Mouse (Mus musculus) lung, embryonic 14.5 days (tissue): ENCODE measurements around the gene Cx3cl1. TPM values are rescaled to one million over a fixed set of nuclear protein-coding genes. Genes with fewer than 3 reads are reported as not detected.

Experiments
- ATAC-seq: fragments of 200-750 bp; cut with Nextera tagmentation; 2 replicates; pipeline ENCODE4 v1.8.0; 2017; ENCODE audit warnings: mild to moderate bottlenecking, moderate TSS enrichment, moderate library complexity; ENCODE audit not compliant: insufficient read depth
- DNase-seq: peaks from one replicate; pipeline ENCODE4 v3.0.0-alpha.2; 2015
- H3K27ac ChIP-seq: fragments of 300-500 bp; sonication (generic); 2 replicates; pipeline ENCODE4 v1.5.1; 2014; ENCODE audit warnings: low read depth, mild to moderate bottlenecking, moderate library complexity
- H3K27me3 ChIP-seq: fragments of 300-500 bp; sonication (generic); 2 replicates; pipeline ENCODE4 v1.6.1; 2014; ENCODE audit warnings: low read length, control low read depth; ENCODE audit not compliant: insufficient read depth
- H3K36me3 ChIP-seq: fragments of 300-500 bp; sonication (generic); 2 replicates; pipeline ENCODE4 v1.6.1; 2014; ENCODE audit warnings: control low read depth; ENCODE audit not compliant: insufficient read depth
- H3K4me1 ChIP-seq: fragments of 300-500 bp; sonication (generic); 2 replicates; pipeline ENCODE4 v1.6.1; 2014; ENCODE audit warnings: antibody characterized with exemption, control low read depth; ENCODE audit not compliant: insufficient read depth
- H3K4me2 ChIP-seq: fragments of 300-500 bp; sonication (generic); 2 replicates; pipeline ENCODE4 v1.6.1; 2014; ENCODE audit warnings: mild to moderate bottlenecking
- H3K4me3 ChIP-seq: fragments of 300-500 bp; sonication (generic); 2 replicates; pipeline ENCODE4 v1.5.1; 2014; ENCODE audit warnings: low read depth, low read length
- H3K9ac ChIP-seq: fragments of 300-500 bp; sonication (generic); 2 replicates; pipeline ENCODE4 v1.6.1; 2014
- H3K9me3 ChIP-seq: fragments of 300-500 bp; sonication (generic); 2 replicates; pipeline ENCODE4 v1.6.1; 2016; ENCODE audit warnings: low read depth, low read length, control low read depth
- CTCF ChIP-seq: IDR thresholded peaks from 2 replicates; pipeline ENCODE4 v1.5.1; 2016; ENCODE audit warnings: antibody characterized with exemption, low read depth
- WGBS: fragments of 180-500 bp; shearing (Covaris S2); extraction: QIAGEN DNeasy Blood & Tissue Kit; methylation state at CpG from one replicate; pipeline ENCODE4 v1.1.7; 2014; 5-methylcytosine and 5-hydroxymethylcytosine counted together
- polyA plus RNA-seq: library from polyadenylated mRNA; unstranded; fragments of >200 nt; fragmentation: Nextera tagmentation; extraction: Ambion mirVana; gene quantifications from 2 replicates; pipeline ENCODE4 v1.2.1, GENCODE M21; 2014

The Cx3cl1 gene
- 7.3 and 8.0 TPM in 2 replicates for polyA plus RNA-seq

GRCm38 (mm10) chr8:94771941-94772670 is at the start of gene Cx3cl1:
Gene Cx3cl1, plus strand, starts transcription at chr8:94772009.
- peak within 1 kb of the TSS; percentile 48 for H3K4me3 ChIP-seq
- peaks cover 37% of the 10 kb centered on the region for H3K27me3 ChIP-seq
- no peaks in the 10 kb centered on the region for H3K36me3 ChIP-seq
- peaks cover 11% of the 10 kb centered on the region; the same call in 1 of the 2 replicates for H3K4me1 ChIP-seq
- ATAC-seq (peak; percentile 89), DNase-seq (peak; percentile 88)
- peak within 1 kb of the TSS; percentile 77 for H3K4me2 ChIP-seq
- H3K9ac ChIP-seq, result peak within 1 kb of the TSS; percentile 55
- TF ChIP-seq CTCF, result no peak
- 0% methylated on average over 38 of the region's 38 CpGs for WGBS
- H3K27ac ChIP-seq, result peak within 1 kb of the TSS; percentile 19
- no peaks in the 10 kb centered on the region for H3K9me3 ChIP-seq

- H3K9ac ChIP-seq, result no peak overlapping the region
- H3K9me3 ChIP-seq, result no peaks in the 10 kb centered on the region
- H3K4me3 ChIP-seq, result no peak overlapping the region
- no peak for TF ChIP-seq CTCF
- DNase-seq, result peak; percentile 27
- no peaks in the 10 kb centered on the region for H3K36me3 ChIP-seq
- no peak overlapping the region for H3K27ac ChIP-seq
- H3K4me2 ChIP-seq, result no peak overlapping the region
- H3K27me3 ChIP-seq, result no peaks in the 10 kb centered on the region
- 61% methylated on average over 5 of the region's 5 CpGs for WGBS
- H3K4me1 ChIP-seq, result no peaks in the 10 kb centered on the region
- ATAC-seq, result no peak
These were observed 45.8 kb upstream of the Cx3cl1 start for GRCm38 (mm10) chr8:94725998-94726397.

DNA sequence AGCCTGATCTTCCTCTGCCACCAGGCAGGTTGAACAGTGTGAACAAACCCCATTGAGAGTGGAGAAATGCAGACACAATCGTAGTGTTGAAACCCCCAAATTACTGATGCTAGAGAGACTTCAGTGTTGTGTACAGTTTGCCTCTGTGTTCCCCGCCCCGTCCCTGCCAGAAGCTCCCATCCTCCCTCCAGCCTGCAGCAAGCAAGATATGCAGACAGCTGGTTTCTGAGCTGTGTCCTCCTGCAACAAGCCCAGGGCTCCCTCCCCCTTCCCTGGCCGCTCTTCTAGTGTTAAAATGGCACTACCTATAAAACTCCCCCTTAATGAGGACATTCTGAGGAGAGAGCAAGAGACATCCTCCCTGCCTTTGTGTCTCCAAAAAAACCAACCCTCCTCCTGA is 42.5 kb upstream of the Cx3cl1 start:
- Histone ChIP-seq H3K9me3 (no peaks in the 10 kb centered on the region), H3K4me2 (no peak overlapping the region), H3K27me3 (no peaks in the 10 kb centered on the region), H3K27ac (no peak overlapping the region), H3K9ac (no peak overlapping the region), H3K36me3 (no peaks in the 10 kb centered on the region), H3K4me1 (no peaks in the 10 kb centered on the region), H3K4me3 (no peak overlapping the region)
- WGBS, result 59% methylated on average over 4 of the region's 4 CpGs
- ATAC-seq (no peak), DNase-seq (no peak)
- TF ChIP-seq CTCF, result no peak

- DNase-seq (no peak), ATAC-seq (peak; percentile 47; the same call in 1 of the 2 replicates)
- no peak overlapping the region for H3K4me3 ChIP-seq
- TF ChIP-seq CTCF, result no peak
- no peak overlapping the region for H3K9ac ChIP-seq
- H3K4me2 ChIP-seq, result no peak overlapping the region
- no peaks in the 10 kb centered on the region for H3K4me1 ChIP-seq
- H3K36me3 ChIP-seq, result no peaks in the 10 kb centered on the region
- WGBS, result 58% methylated on average over 5 of the region's 5 CpGs
- no peaks in the 10 kb centered on the region for H3K27me3 ChIP-seq
- no peak overlapping the region for H3K27ac ChIP-seq
- H3K9me3 ChIP-seq, result no peaks in the 10 kb centered on the region
These were observed 37.9 kb upstream of the Cx3cl1 start for GRCm38 (mm10) chr8:94733821-94734465.

GRCm38 (mm10) chr8:94734735-94735350 is 37.0 kb upstream of the Cx3cl1 start:
- Histone ChIP-seq H3K27ac (no peak overlapping the region), H3K4me3 (no peak overlapping the region), H3K4me1 (no peaks in the 10 kb centered on the region), H3K9ac (no peak overlapping the region), H3K27me3 (no peaks in the 10 kb centered on the region), H3K36me3 (no peaks in the 10 kb centered on the region), H3K9me3 (no peaks in the 10 kb centered on the region), H3K4me2 (no peak overlapping the region)
- WGBS, result 73% methylated on average over 7 of the region's 7 CpGs
- no peak for DNase-seq
- no peak for ATAC-seq
- no peak for TF ChIP-seq CTCF

- Histone ChIP-seq H3K27ac (no peak overlapping the region), H3K9me3 (no peaks in the 10 kb centered on the region), H3K4me1 (no peaks in the 10 kb centered on the region), H3K9ac (no peak overlapping the region), H3K4me2 (peak overlapping the region; percentile 8; the same call in 1 of the 2 replicates), H3K27me3 (no peaks in the 10 kb centered on the region), H3K4me3 (no peak overlapping the region), H3K36me3 (no peaks in the 10 kb centered on the region)
- ATAC-seq (no peak), DNase-seq (peak; percentile 22)
- no peak for TF ChIP-seq CTCF
- 47% methylated on average over 5 of the region's 5 CpGs for WGBS
These were observed 36.2 kb upstream of the Cx3cl1 start for GRCm38 (mm10) chr8:94735426-94736094.
